8 mouse cellular contexts compared by ENCODE assay signal in the genomic region with DNA sequence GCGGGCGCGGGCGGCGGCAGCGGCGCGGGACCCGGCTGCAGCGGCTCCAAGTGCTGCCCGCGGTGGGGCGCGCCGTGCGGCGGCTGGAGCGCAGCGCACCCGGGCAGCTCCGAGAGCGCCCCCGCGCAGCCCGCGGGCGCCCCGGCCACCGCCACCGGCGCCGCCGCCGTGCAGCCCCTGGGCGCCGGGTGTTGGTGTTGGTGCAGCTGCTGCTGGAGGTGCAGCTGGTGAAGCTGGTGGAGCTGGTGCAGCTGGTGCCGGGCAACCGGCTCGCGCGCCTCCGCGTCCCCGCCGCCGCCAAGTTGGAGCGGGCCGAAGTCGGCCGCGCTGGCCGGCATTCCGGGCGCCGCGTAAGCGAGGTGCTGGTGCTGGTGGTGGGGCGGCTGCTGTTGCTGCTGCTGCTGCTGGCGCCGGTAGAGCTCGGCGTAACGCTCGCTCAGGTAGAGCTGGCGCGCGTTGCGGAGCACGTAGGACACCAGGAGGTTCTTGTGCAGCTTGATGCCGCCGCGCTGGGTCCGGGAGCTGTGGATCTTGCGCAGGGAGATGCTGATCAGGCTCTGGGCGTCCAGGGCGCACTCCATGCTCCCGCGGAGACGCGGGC. TPM values are rescaled to one million over a fixed set of nuclear protein-coding genes. Genes with fewer than 3 reads are reported as not detected.
DNase-seq lines count a peak whose midpoint lies in the region; ATAC-seq and TF ChIP-seq lines count a peak whose summit lies in the region.

No protein-coding gene starts in this region.

- H3K9ac ChIP-seq in heart, embryonic 14.5 days (ENCODE audit: low read length): peak overlapping the region; percentile 96
- peak overlapping the region; percentile 90 for H3K9ac ChIP-seq in ES-E14 (ENCODE audit: insufficient read depth, low read depth, low read length, poor library complexity, severe bottlenecking)
- peak overlapping the region; percentile 100 for H3K9ac ChIP-seq in embryonic facial prominence, embryonic 13.5 days
- peak overlapping the region; percentile 97 for H3K9ac ChIP-seq in lung, embryonic 16.5 days (ENCODE audit: low read length)

- H3K9me3 ChIP-seq in heart, embryonic 14.5 days (ENCODE audit: control insufficient read depth, low read length): no peaks in the 10 kb centered on the region
- H3K9me3 ChIP-seq in ES-E14 (ENCODE audit: control insufficient read depth, insufficient read depth, low read depth, low read length): no peaks in the 10 kb centered on the region
- H3K9me3 ChIP-seq in embryonic facial prominence, embryonic 13.5 days: no peaks in the 10 kb centered on the region
- no peaks in the 10 kb centered on the region for H3K9me3 ChIP-seq in lung, embryonic 16.5 days (ENCODE audit: control insufficient read depth, low read length)

- peak overlapping the region; percentile 85 to 91 for H3K27ac ChIP-seq in heart, embryonic 14.5 days (replicated peaks in 1 of 2; ENCODE audit: control insufficient read depth in 1 of 2, insufficient read depth in 1 of 2, low read depth in 2 of 2, low read length in 2 of 2)
- H3K27ac ChIP-seq in ES-E14 (ENCODE audit: insufficient read depth, low read depth, low read length, poor library complexity, severe bottlenecking): no peak overlapping the region
- H3K27ac ChIP-seq in embryonic facial prominence, embryonic 13.5 days: peak overlapping the region; percentile 99
- H3K27ac ChIP-seq in kidney, adult 2 months (ENCODE audit: insufficient read depth, low read depth, low read length): peak overlapping the region; percentile 99
- peak overlapping the region; percentile 98 for H3K27ac ChIP-seq in lung, embryonic 16.5 days (ENCODE audit: low read length)

- no peak for DNase-seq in heart, postnatal 4 days
- DNase-seq in ES-E14 (ENCODE audit: low read depth, low spot score): no peak
- peak; percentile 68 for DNase-seq in kidney, adult 2 months
- DNase-seq in spleen, postnatal 36 days (ENCODE audit: low spot score in 2 of 2): peak; percentile 23 to 44
- DNase-seq in layer of hippocampus, adult 9-10 months (ENCODE audit: low spot score): no peak

- peaks cover 17 to 18% of the 10 kb centered on the region in 2 experiments for H3K4me1 ChIP-seq in heart, embryonic 14.5 days (ENCODE audit: control insufficient read depth in 2 of 2, insufficient read depth in 2 of 2, low read length in 2 of 2)
- H3K4me1 ChIP-seq in ES-E14 (ENCODE audit: control insufficient read depth in 2 of 2, insufficient read depth in 2 of 2, low read length in 2 of 2, poor library complexity in 1 of 2): peaks cover 0 to 15% of the 10 kb centered on the region in 2 experiments; a peak in 2 of 4 replicates
- peaks cover 33% of the 10 kb centered on the region for H3K4me1 ChIP-seq in embryonic facial prominence, embryonic 13.5 days
- H3K4me1 ChIP-seq in kidney, adult 2 months (ENCODE audit: control insufficient read depth, insufficient read depth, low read length): peaks cover 8% of the 10 kb centered on the region; the same call in 1 of the 2 replicates
- peaks cover 23% of the 10 kb centered on the region for H3K4me1 ChIP-seq in lung, embryonic 16.5 days (replicated peaks; ENCODE audit: control insufficient read depth, insufficient read depth, low read length)

- peak overlapping the region; percentile 61 to 83 for H3K4me3 ChIP-seq in heart, embryonic 14.5 days (ENCODE audit: control insufficient read depth in 1 of 2, insufficient read depth in 1 of 2, low read depth in 1 of 2, low read length in 2 of 2)
- peak overlapping the region; percentile 90 to 92 for H3K4me3 ChIP-seq in ES-E14 (ENCODE audit: insufficient read depth in 1 of 2, low read depth in 1 of 2, low read length in 2 of 2, poor library complexity in 1 of 2, severe bottlenecking in 1 of 2)
- H3K4me3 ChIP-seq in embryonic facial prominence, embryonic 13.5 days: peak overlapping the region; percentile 99
- peak overlapping the region; percentile 96 for H3K4me3 ChIP-seq in kidney, adult 2 months (ENCODE audit: insufficient read depth, low read depth, low read length)
- peak overlapping the region; percentile 85 for H3K4me3 ChIP-seq in lung, embryonic 16.5 days (ENCODE audit: low read length)

- no peak for TF ChIP-seq POLR2A in kidney, adult 2 months (IDR thresholded peaks at IDR 0.05; ENCODE audit: low read depth, low read length)

- WGBS in heart, embryonic 14.5 days: under 1% methylated on average over 61 of the region's 80 CpGs
- WGBS in embryonic facial prominence, embryonic 13.5 days: under 1% methylated on average over 63 of the region's 80 CpGs
- 9% methylated on average over 79 of the region's 80 CpGs for WGBS in kidney, adult 2 months
- WGBS in lung, embryonic 16.5 days: under 1% methylated on average over 55 of the region's 80 CpGs

- ATAC-seq in heart, embryonic 14.5 days (ENCODE audit: insufficient number of reproducible peaks, insufficient read depth, low FRiP score, low read depth): no peak
- peak; percentile 8; the same call in 1 of the 2 replicates for ATAC-seq in embryonic facial prominence, embryonic 13.5 days (ENCODE audit: insufficient number of reproducible peaks, insufficient read depth, low FRiP score, low TSS enrichment, low read depth)
- ATAC-seq in lung, embryonic 16.5 days (ENCODE audit: low read depth): peak; percentile 6

- no peak for TF ChIP-seq CTCF in kidney, adult 2 months (conservative IDR thresholded peaks at IDR 0.05; ENCODE audit: insufficient read depth, insufficient read length, low read depth, low read length)

- no peaks in the 10 kb centered on the region for H3K36me3 ChIP-seq in heart, embryonic 14.5 days (ENCODE audit: control insufficient read depth, insufficient read depth, low read length)
- H3K36me3 ChIP-seq in ES-E14 (ENCODE audit: control insufficient read depth, insufficient read depth, low read length, poor library complexity, severe bottlenecking): peaks cover 2% of the 10 kb centered on the region; the same call in 1 of the 2 replicates
- no peaks in the 10 kb centered on the region for H3K36me3 ChIP-seq in embryonic facial prominence, embryonic 13.5 days
- H3K36me3 ChIP-seq in kidney, adult 2 months (ENCODE audit: control insufficient read depth, insufficient read depth, low read length): no peaks in the 10 kb centered on the region
- H3K36me3 ChIP-seq in lung, embryonic 16.5 days (ENCODE audit: control insufficient read depth, insufficient read depth, low read length): no peaks in the 10 kb centered on the region

- in situ Hi-C loops in ES-E14 (cut with MboI; ENCODE audit: low sequenced_read_pairs in 2 of 2, unreplicated experiment in 2 of 2): loop anchor here (25.0 kb wide), 1 partner anchor 314 kb away; no protein-coding TSS in a partner anchor

- peak overlapping the region; percentile 98 for H3K4me2 ChIP-seq in heart, embryonic 14.5 days (ENCODE audit: low read length)
- H3K4me2 ChIP-seq in embryonic facial prominence, embryonic 13.5 days: peak overlapping the region; percentile 96
- H3K4me2 ChIP-seq in lung, embryonic 16.5 days (ENCODE audit: low read depth, low read length): peak overlapping the region; percentile 94

- peaks cover 8% of the 10 kb centered on the region for H3K27me3 ChIP-seq in heart, embryonic 14.5 days (ENCODE audit: control insufficient read depth, insufficient read depth, low read length)
- H3K27me3 ChIP-seq in embryonic facial prominence, embryonic 13.5 days: no peaks in the 10 kb centered on the region
- no peaks in the 10 kb centered on the region for H3K27me3 ChIP-seq in kidney, adult 2 months (replicated peaks; ENCODE audit: control insufficient read depth, insufficient read depth, low read length)
- no peaks in the 10 kb centered on the region for H3K27me3 ChIP-seq in lung, embryonic 16.5 days (ENCODE audit: control insufficient read depth, insufficient read depth, low read depth, low read length)

TF ChIP-seq in ES-E14, 5 proteins besides CTCF, POLR2A, EP300 and RAD21:
- no peak for TF ChIP-seq HCFC1 (IDR thresholded peaks at IDR 0.05; ENCODE audit: borderline replicate concordance, insufficient read depth, low read length)
- TF ChIP-seq ZNF384 (IDR thresholded peaks at IDR 0.05; ENCODE audit: low read depth, low read length): no peak
- no peak for TF ChIP-seq MAFK (IDR thresholded peaks at IDR 0.05; ENCODE audit: insufficient read depth, low read depth, low read length)
- no peak for TF ChIP-seq CHD2 (IDR thresholded peaks at IDR 0.05; ENCODE audit: low read depth, low read length)
- no peak for TF ChIP-seq ZC3H11A (IDR thresholded peaks at IDR 0.05; ENCODE audit: borderline replicate concordance, low read depth, low read length)
TF ChIP-seq in ES-E14: peak in this region for 0.

RNA-seq across cellular contexts. Expression of gene Ier5l, which starts 0.5 kb away (rescaled TPM):
- polyA plus RNA-seq in heart, embryonic 14.5 days (2014; fragmentation: Nextera tagmentation; extraction: Ambion mirVana): 3.5 and 4.2 TPM in 2 replicates
- 10 to 100 TPM; 10.7 to 12.1 TPM for total RNA-seq in heart, postnatal 4 days (2021)
- 13.3 and 17.7 TPM in 2 replicates for total RNA-seq in ES-E14 (2012; rRNA removed)
- 3.5 and 4.0 TPM in 2 replicates for polyA plus RNA-seq in embryonic facial prominence, embryonic 13.5 days (2015; fragmentation: Nextera tagmentation; extraction: Ambion mirVana)
- polyA plus RNA-seq in kidney, adult 2 months (2012; rRNA removed): 9.9 and 16.1 TPM in 2 replicates
- 1.1 and 1.5 TPM in 2 replicates for polyA plus RNA-seq in lung, embryonic 16.5 days (2015; fragmentation: Nextera tagmentation; extraction: Ambion mirVana)

RNA-seq across cellular contexts. Expression of gene Ptpa, which starts 57.7 kb away (rescaled TPM):
- polyA plus RNA-seq in heart, embryonic 14.5 days (2014; fragmentation: Nextera tagmentation; extraction: Ambion mirVana): 42.0 and 61.2 TPM in 2 replicates
- 100 to 1,000 TPM; 139 TPM for total RNA-seq in heart, postnatal 4 days (2021)
- 97.9 and 103 TPM in 2 replicates for total RNA-seq in ES-E14 (2012; rRNA removed)
- polyA plus RNA-seq in embryonic facial prominence, embryonic 13.5 days (2015; fragmentation: Nextera tagmentation; extraction: Ambion mirVana): 150 and 163 TPM in 2 replicates
- 132 and 176 TPM in 2 replicates for polyA plus RNA-seq in kidney, adult 2 months (2012; rRNA removed)
- polyA plus RNA-seq in lung, embryonic 16.5 days (2015; fragmentation: Nextera tagmentation; extraction: Ambion mirVana): 163 TPM in 2 replicates

RNA-seq across cellular contexts. Expression of gene Crat, which starts 57.9 kb away (rescaled TPM):
- polyA plus RNA-seq in heart, embryonic 14.5 days (2014; fragmentation: Nextera tagmentation; extraction: Ambion mirVana): 127 and 135 TPM in 2 replicates
- total RNA-seq in heart, postnatal 4 days (2021): 100 to 1,000 TPM; 379 to 401 TPM
- total RNA-seq in ES-E14 (2012; rRNA removed): 5.3 and 5.8 TPM in 2 replicates
- polyA plus RNA-seq in embryonic facial prominence, embryonic 13.5 days (2015; fragmentation: Nextera tagmentation; extraction: Ambion mirVana): 22.5 and 25.0 TPM in 2 replicates
- polyA plus RNA-seq in kidney, adult 2 months (2012; rRNA removed): 214 and 254 TPM in 2 replicates
- polyA plus RNA-seq in lung, embryonic 16.5 days (2015; fragmentation: Nextera tagmentation; extraction: Ambion mirVana): 39.3 and 42.4 TPM in 2 replicates

Comparison
In these comparisons a context has a peak if more than half of its experiments do, and no peak if none do; other contexts are left out.
1. DNase-seq: peak in kidney, adult 2 months (single experiment) and spleen, postnatal 36 days (2 of 2); none in heart, postnatal 4 days (single experiment), ES-E14 (single experiment) and layer of hippocampus, adult 9-10 months (single experiment).
2. Peak in every context shown above with its lines, with median percentiles within 50 percentile points of each other: H3K4me2 ChIP-seq, H3K4me3 ChIP-seq and H3K9ac ChIP-seq.